Mouse (Mus musculus) adrenal gland, postnatal 0 days (tissue): ENCODE data around the gene Crabp2. TPM values are rescaled to one million over a fixed set of nuclear protein-coding genes. Genes with fewer than 3 reads are reported as not detected.

Experiments used
- polyA plus RNA-seq: library from polyadenylated mRNA; unstranded; fragments of >200 nt; fragmentation: Nextera tagmentation; extraction: Ambion mirVana; gene quantifications from 2 replicates; pipeline ENCODE4 v1.2.1, GENCODE M21; 2015

Gene Crabp2
- 6.4 and 11.8 TPM in 2 replicates for polyA plus RNA-seq

DNA sequence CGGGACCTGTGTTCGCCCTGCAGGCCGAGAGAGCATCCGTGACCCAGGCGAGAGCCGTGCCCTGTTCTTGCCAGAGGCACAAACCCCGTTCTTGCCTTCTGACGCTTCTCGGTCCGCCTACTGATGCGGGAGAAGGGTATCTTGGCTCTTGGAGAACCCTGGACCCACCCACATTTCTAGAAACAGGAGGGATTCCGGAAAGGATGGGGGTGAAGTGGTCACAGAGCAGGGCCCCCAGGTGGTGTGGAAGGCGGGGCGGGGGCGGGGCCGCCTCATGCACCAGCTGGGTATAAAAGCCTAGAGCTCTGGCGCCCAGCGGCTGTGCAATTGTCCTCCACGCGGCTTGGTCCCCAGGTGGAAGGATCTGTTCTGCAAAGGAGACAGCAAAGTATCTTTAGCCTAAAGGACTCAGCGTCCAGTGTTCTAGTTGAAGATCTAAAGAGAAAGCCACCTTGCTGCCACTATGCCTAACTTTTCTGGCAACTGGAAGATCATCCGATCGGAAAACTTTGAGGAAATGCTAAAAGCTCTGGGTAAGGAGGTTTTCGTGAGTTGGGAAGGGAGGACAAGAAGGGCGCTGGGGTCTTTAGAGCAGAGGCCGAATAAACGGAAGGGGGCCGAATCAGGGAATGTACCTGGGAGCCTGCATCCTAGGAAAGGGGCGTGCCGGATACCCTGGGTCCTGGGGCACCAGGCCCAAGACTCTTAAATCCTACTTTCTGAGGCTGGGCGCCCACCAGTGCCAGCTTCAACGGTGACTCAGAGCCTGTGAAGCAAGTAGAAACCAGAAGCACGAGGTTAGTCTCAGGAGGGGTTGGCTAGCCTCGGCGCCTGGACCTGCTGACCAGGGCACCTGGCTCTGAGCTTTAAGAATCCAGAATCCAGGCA lies at the start of gene Crabp2:
Gene Crabp2, plus strand, starts transcription at position 289 of the 888 bp plus-strand sequence.

DNA sequence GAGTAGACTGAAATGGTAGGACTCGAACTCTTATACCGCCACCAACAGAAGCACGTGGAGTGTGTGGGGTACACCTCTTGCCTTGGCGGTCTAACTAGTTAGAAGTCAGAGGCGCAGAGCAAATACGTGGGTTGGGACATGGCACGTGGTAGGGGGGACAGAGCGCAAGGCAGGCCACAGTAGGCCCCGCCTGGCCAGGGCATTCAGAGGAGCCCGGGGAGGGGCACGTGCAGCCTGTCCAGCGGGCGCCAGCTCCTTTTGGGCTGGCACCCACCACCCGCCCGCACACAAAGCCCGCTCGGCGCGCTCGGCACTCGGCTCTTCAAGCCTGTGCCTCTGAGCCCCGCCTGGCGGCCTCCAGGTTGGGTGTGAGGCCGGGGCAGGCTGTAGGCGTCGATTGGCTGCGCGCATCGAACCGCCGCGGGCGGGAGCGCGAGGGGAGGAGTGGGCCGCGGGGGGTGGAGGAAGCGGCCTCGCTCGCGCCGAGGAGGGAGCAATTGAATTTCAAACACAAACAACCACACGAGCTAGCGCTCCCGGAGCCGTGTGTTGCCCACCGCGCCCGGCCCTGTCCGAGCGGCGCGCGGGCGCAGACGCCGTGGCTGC lies 42.5 kb upstream of the Crabp2 start, which contains the start of gene Hdgf:
Gene Hdgf, plus strand, starts transcription at position 442 of the 606 bp plus-strand sequence.

DNA sequence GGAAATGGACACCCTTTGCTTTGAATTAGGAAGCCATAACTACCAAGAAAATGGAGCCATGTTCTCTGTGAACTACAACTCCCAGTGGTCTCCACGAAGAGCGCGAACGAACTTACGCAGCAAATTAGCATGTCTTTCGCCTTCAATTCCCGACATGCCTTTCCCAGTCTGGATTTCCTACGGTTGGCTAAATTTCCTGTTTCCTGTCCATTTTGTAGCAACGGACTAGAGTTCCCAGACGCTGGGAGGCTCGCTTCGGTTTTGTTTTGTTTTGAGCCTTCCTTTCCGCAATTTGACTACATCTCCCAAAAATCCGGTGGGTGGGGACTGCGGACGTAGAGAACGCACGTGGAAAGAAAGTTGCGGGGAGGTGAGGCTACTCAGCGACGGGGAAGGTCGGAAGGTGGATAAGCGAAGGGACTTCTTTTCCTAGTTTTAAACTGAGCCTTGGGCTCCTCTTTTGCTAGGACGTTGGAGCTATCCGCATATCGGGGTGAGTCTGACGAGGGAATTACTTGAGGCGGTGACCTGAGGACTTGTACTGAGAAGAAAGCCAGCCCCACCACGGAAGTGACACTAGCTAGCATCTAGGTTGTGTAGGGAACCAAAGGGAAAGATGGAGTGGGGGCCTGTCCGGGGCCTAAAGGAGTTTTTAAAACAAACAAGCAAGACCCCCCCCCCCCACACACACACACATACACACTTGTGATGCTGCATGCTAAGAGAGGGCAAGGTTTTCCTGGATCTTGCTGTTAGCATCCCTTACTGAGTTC lies 28.9 kb upstream of the Crabp2 start, which contains the start of gene Mrpl24:
Gene Mrpl24, plus strand, starts transcription at position 171 of the 773 bp plus-strand sequence.

GRCm38 (mm10) chr3:87930078-87930795 lies 18.2 kb upstream of the Crabp2 start, which contains the start of the genes Isg20l2 and Rrnad1:
Gene Isg20l2, plus strand, starts transcription at chr3:87930314.
Gene Rrnad1, minus strand, starts transcription at chr3:87930717.

DNA sequence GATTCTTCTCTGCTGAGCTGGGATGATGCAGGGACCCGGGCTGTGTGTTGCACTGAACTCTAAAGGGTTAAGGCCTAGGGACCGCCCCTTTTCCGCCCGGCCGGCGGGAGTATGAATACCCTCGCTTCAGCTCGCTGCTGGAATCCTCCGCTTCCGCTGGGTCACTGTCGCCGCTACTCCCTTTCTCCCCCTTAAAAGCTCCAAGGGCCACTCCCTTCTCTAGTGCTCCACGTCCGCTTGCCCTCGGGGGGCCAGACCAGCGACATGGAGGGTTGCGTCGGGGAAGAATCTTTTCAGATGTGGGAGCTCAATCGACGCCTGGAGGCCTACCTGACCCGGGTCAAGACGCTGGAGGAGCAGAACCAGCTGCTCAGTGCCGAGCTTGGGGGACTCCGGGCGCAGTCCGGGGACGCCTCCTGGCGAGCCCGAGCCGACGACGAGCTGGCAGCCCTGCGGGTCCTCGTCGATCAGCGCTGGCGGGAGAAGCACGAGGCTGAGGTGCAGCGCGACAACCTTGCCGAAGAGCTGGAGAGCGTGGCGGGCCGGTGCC lies 22.5 kb downstream of the Crabp2 start, which contains the start of gene Nes:
Gene Nes, plus strand, starts transcription at position 140 of the 550 bp plus-strand sequence.

DNA sequence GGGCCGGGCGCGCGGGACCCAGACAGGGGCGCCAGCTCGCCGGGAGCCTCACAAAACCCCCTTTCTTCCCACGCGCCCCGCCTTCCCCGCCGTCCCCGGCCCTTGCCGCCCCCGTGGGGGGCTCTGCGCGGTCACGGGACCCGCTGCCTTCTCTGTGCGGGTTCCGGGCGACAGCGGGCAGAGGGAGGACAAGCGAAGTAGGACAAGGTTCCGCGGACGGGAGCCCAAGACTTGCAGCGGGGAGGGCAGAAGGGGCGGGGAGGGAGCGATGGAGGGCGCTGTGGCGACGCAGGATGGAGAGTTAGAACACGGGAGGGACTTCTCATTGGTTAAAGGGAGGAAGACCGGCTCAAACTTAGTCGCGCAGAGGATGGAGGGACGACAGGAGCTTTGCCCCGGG lies 51.7 kb downstream of the Crabp2 start, which contains the start of gene Bcan:
Gene Bcan, minus strand, starts transcription at position 50 of the 400 bp plus-strand sequence.

Other genes starting within 250 kb of the Crabp2 start
- gene Lrrc71, start 200.0 kb upstream of the Crabp2 start, polyA plus RNA-seq: 0.28 and 0.58 TPM in 2 replicates
- 29.0 and 133 TPM in 2 replicates for gene Ntrk1, start 153.5 kb upstream of the Crabp2 start, polyA plus RNA-seq
- gene Insrr, start 151.7 kb upstream of the Crabp2 start, polyA plus RNA-seq: 0.87 and 3.3 TPM in 2 replicates
- gene Pear1, start 124.4 kb upstream of the Crabp2 start, polyA plus RNA-seq: 17.6 and 20.3 TPM in 2 replicates
- gene Sh2d2a, start 101.9 kb upstream of the Crabp2 start, polyA plus RNA-seq: 0.21 TPM in 1 of 2 replicates, not detected in the other
- 12.9 and 13.1 TPM in 2 replicates for gene Prcc, start 63.1 kb upstream of the Crabp2 start, polyA plus RNA-seq
- 129 and 149 TPM in 2 replicates for gene Hdgf, start 42.3 kb upstream of the Crabp2 start, polyA plus RNA-seq
- 101 and 121 TPM in 2 replicates for gene Mrpl24, start 29.2 kb upstream of the Crabp2 start, polyA plus RNA-seq
- 17.3 and 22.7 TPM in 2 replicates for gene Isg20l2, start 18.4 kb upstream of the Crabp2 start, polyA plus RNA-seq
- 9.1 and 14.5 TPM in 2 replicates for gene Rrnad1, start 17.9 kb upstream of the Crabp2 start, polyA plus RNA-seq
- 6.7 and 8.3 TPM in 2 replicates for gene Nes, start 22.4 kb downstream of the Crabp2 start, polyA plus RNA-seq
- gene Bcan, start 51.6 kb downstream of the Crabp2 start, polyA plus RNA-seq: 5.2 and 9.7 TPM in 2 replicates
- gene Hapln2, start 78.9 kb downstream of the Crabp2 start, polyA plus RNA-seq: 0.11 TPM in 1 of 2 replicates, not detected in the other
- gene Gpatch4, start 94.4 kb downstream of the Crabp2 start, polyA plus RNA-seq: 15.4 and 16.1 TPM in 2 replicates
- 197 and 241 TPM in 2 replicates for gene Naxe, start 109.8 kb downstream of the Crabp2 start, polyA plus RNA-seq
- not detected in 2 replicates for gene Ttc24, start 129.6 kb downstream of the Crabp2 start, polyA plus RNA-seq
- gene Iqgap3, start 133.3 kb downstream of the Crabp2 start, polyA plus RNA-seq: 3.7 and 3.8 TPM in 2 replicates
- gene Mef2d, start 193.7 kb downstream of the Crabp2 start, polyA plus RNA-seq: 16.6 and 22.4 TPM in 2 replicates